Comparison of ENCODE assay signal across 8 mouse cellular contexts in genomic region chr14:12344061-12344745, GRCm38 (mm10). TPM values are rescaled to one million over a fixed set of nuclear protein-coding genes. Genes with fewer than 3 reads are reported as not detected.
DNase-seq lines count a peak whose midpoint lies in the region; ATAC-seq lines count a peak whose summit lies in the region.
"Had no signal": no experiment of that assay in that cellular context is flagged by ENCODE, and none has a peak within 500 bp of the region (broad histone marks: within the 10 kb centered on the region; RNA-seq: fewer than 3 reads in every experiment).

No protein-coding gene starts in this region.

- intact Hi-C loops in left cerebral cortex, postnatal 14 days (cut with DNase I): no loop called here

- no peak for ATAC-seq in kidney, embryonic 14.5 days (ENCODE audit: low FRiP score, low TSS enrichment)
- no peak for ATAC-seq in forebrain, embryonic 15.5 days (replicated peaks)
- no peak for ATAC-seq in midbrain, embryonic 15.5 days (replicated peaks)
- ATAC-seq: Patski had no signal

- peak overlapping the region; percentile 14 for H3K4me3 ChIP-seq in kidney, embryonic 14.5 days (ENCODE audit: low read length)
- H3K4me3 ChIP-seq in embryonic facial prominence, embryonic 10.5 days: peak overlapping the region; percentile 50
- peak overlapping the region; percentile 51 for H3K4me3 ChIP-seq in forebrain, embryonic 15.5 days
- peak overlapping the region; percentile 12 for H3K4me3 ChIP-seq in midbrain, embryonic 15.5 days

- 3% methylated on average over 24 of the region's 24 CpGs for WGBS in kidney, embryonic 14.5 days
- 1% methylated on average over 24 of the region's 24 CpGs for WGBS in embryonic facial prominence, embryonic 10.5 days
- WGBS in forebrain, embryonic 15.5 days: 3% methylated on average over 24 of the region's 24 CpGs
- 3% methylated on average over 24 of the region's 24 CpGs for WGBS in midbrain, embryonic 15.5 days

- H3K4me1 ChIP-seq in kidney, embryonic 14.5 days (ENCODE audit: control insufficient read depth, insufficient read depth, low read length): peaks cover 14% of the 10 kb centered on the region
- H3K4me1 ChIP-seq in embryonic facial prominence, embryonic 10.5 days: peaks cover 52% of the 10 kb centered on the region
- H3K4me1 ChIP-seq in forebrain, embryonic 15.5 days: peaks cover 61% of the 10 kb centered on the region
- H3K4me1 ChIP-seq in midbrain, embryonic 15.5 days: peaks cover 20% of the 10 kb centered on the region

- DNase-seq in kidney, postnatal 10 days: no peak
- no peak for DNase-seq in embryonic facial prominence, embryonic 10.5 days (ENCODE audit: low spot score)
- no peak for DNase-seq in left cerebral cortex, postnatal 14 days (ENCODE audit: low spot score in 2 of 2)
- no peak for DNase-seq in frontal cortex, postnatal 14 days (ENCODE audit: low spot score in 2 of 2)

- H3K9ac ChIP-seq in kidney, embryonic 14.5 days (ENCODE audit: low read depth, low read length): no peak overlapping the region
- peak overlapping the region; percentile 65 for H3K9ac ChIP-seq in forebrain, embryonic 15.5 days (replicated peaks)
- H3K9ac ChIP-seq in midbrain, embryonic 15.5 days: no peak overlapping the region

- H3K9me3 ChIP-seq in kidney, embryonic 14.5 days (ENCODE audit: control insufficient read depth, low read length): no peaks in the 10 kb centered on the region
- H3K9me3 ChIP-seq in embryonic facial prominence, embryonic 10.5 days: no peaks in the 10 kb centered on the region
- no peaks in the 10 kb centered on the region for H3K9me3 ChIP-seq in forebrain, embryonic 15.5 days
- H3K9me3 ChIP-seq in midbrain, embryonic 15.5 days: no peaks in the 10 kb centered on the region

- peak overlapping the region; percentile 31; the same call in 1 of the 2 replicates for H3K4me2 ChIP-seq in kidney, embryonic 14.5 days (replicated peaks; ENCODE audit: low read depth, low read length)
- H3K4me2 ChIP-seq in forebrain, embryonic 15.5 days (replicated peaks): peak overlapping the region; percentile 62
- peak overlapping the region; percentile 9; the same call in 1 of the 2 replicates for H3K4me2 ChIP-seq in midbrain, embryonic 15.5 days

- H3K27ac ChIP-seq in kidney, embryonic 14.5 days (ENCODE audit: low read depth, low read length): no peak overlapping the region
- peak overlapping the region; percentile 66 for H3K27ac ChIP-seq in embryonic facial prominence, embryonic 10.5 days (replicated peaks)
- H3K27ac ChIP-seq in forebrain, embryonic 15.5 days (replicated peaks): peak overlapping the region; percentile 95
- no peak overlapping the region for H3K27ac ChIP-seq in midbrain, embryonic 15.5 days

- no peaks in the 10 kb centered on the region for H3K36me3 ChIP-seq in kidney, embryonic 14.5 days (ENCODE audit: control insufficient read depth, insufficient read depth, low read length)
- H3K36me3 ChIP-seq in embryonic facial prominence, embryonic 10.5 days (replicated peaks): no peaks in the 10 kb centered on the region
- no peaks in the 10 kb centered on the region for H3K36me3 ChIP-seq in forebrain, embryonic 15.5 days
- no peaks in the 10 kb centered on the region for H3K36me3 ChIP-seq in midbrain, embryonic 15.5 days (replicated peaks)

- peaks cover 97% of the 10 kb centered on the region for H3K27me3 ChIP-seq in kidney, embryonic 14.5 days (ENCODE audit: control insufficient read depth, insufficient read depth, low read length)
- H3K27me3 ChIP-seq in embryonic facial prominence, embryonic 10.5 days (replicated peaks; ENCODE audit: low read depth, poor library complexity, severe bottlenecking): peaks cover 100% of the 10 kb centered on the region
- H3K27me3 ChIP-seq in forebrain, embryonic 15.5 days: peaks cover 26% of the 10 kb centered on the region
- H3K27me3 ChIP-seq in midbrain, embryonic 15.5 days (replicated peaks): peaks cover 72% of the 10 kb centered on the region

RNA-seq across cellular contexts. Expression of gene Fezf2, which starts 3.8 kb away (rescaled TPM):
- not detected in 2 replicates for polyA plus RNA-seq in kidney, embryonic 14.5 days (2014; fragmentation: Nextera tagmentation; extraction: Ambion mirVana)
- 2.8 and 3.2 TPM in 2 replicates for polyA plus RNA-seq in embryonic facial prominence, embryonic 10.5 days (2016; fragmentation: Nextera tagmentation; extraction: Ambion mirVana)
- polyA plus RNA-seq in forebrain, embryonic 15.5 days (2015; fragmentation: Nextera tagmentation; extraction: Ambion mirVana): 90.9 and 94.3 TPM in 2 replicates
- polyA plus RNA-seq in midbrain, embryonic 15.5 days (2015; fragmentation: Nextera tagmentation; extraction: Ambion mirVana): 4.1 and 4.2 TPM in 2 replicates
- 10 to 100 TPM; 28.8 to 40.9 TPM for total RNA-seq in left cerebral cortex, postnatal 14 days (2021)
- polyA plus RNA-seq: Patski had no signal

Comparison
In these comparisons a context has a peak if more than half of its experiments do, and no peak if none do; other contexts are left out.
1. H3K27ac ChIP-seq: peak in embryonic facial prominence, embryonic 10.5 days (single experiment) and forebrain, embryonic 15.5 days (single experiment); none in kidney, embryonic 14.5 days (single experiment) and midbrain, embryonic 15.5 days (single experiment).
2. H3K4me2 ChIP-seq: peak in every context shown above with its lines; median percentile 62 in forebrain, embryonic 15.5 days; 31 in kidney, embryonic 14.5 days; 9 in midbrain, embryonic 15.5 days.
3. RNA of gene Fezf2, which starts 3.8 kb away (polyA plus RNA-seq): 90.9 to 94.3 TPM in forebrain, embryonic 15.5 days; 4.1 to 4.2 TPM in midbrain, embryonic 15.5 days, 2.8 to 3.2 TPM in embryonic facial prominence, embryonic 10.5 days and not detected in kidney, embryonic 14.5 days; every median in the first group is over 10 times any median in the second.
4. Peak in every context shown above with its lines, with median percentiles within 50 percentile points of each other: H3K4me3 ChIP-seq.